Mouse (Mus musculus) heart, embryonic 15.5 days (tissue): ENCODE measurements around the gene Gm5478. TPM values are rescaled to one million over a fixed set of nuclear protein-coding genes. Genes with fewer than 3 reads are reported as not detected.
"Not testable (repeated sequence)": the region's sequence is repeated elsewhere in the genome, so short reads cannot be mapped to it uniquely, and the experiment has no call there.

Experiments used
- ATAC-seq: fragments of 200-750 bp; cut with Nextera tagmentation; replicated peaks from 2 replicates; pipeline ENCODE4 v1.8.0; 2017; ENCODE audit warnings: low read depth, moderate TSS enrichment; ENCODE audit not compliant: insufficient number of reproducible peaks, insufficient read depth, low FRiP score
- H3K27ac ChIP-seq: fragments of 300-500 bp; sonication (generic); 2 replicates; pipeline ENCODE4 v1.5.1; 2015; ENCODE audit warnings: mild to moderate bottlenecking, inconsistent platforms
- H3K27me3 ChIP-seq: fragments of 300-500 bp; sonication (generic); 2 replicates; pipeline ENCODE4 v1.6.1; 2015; ENCODE audit warnings: inconsistent platforms
- H3K36me3 ChIP-seq: fragments of 300-500 bp; sonication (generic); 2 replicates; pipeline ENCODE4 v1.6.1; 2015; ENCODE audit warnings: mild to moderate bottlenecking, inconsistent platforms
- H3K4me1 ChIP-seq: fragments of 300-500 bp; sonication (generic); replicated peaks from 2 replicates; pipeline ENCODE4 v1.6.1; 2015; ENCODE audit warnings: inconsistent platforms
- H3K4me2 ChIP-seq: fragments of 300-500 bp; sonication (generic); 2 replicates; pipeline ENCODE4 v1.6.1; 2015; ENCODE audit warnings: inconsistent platforms, mild to moderate bottlenecking, moderate library complexity
- H3K4me3 ChIP-seq: fragments of 300-500 bp; sonication (generic); 2 replicates; pipeline ENCODE4 v1.5.1; 2015; ENCODE audit warnings: mild to moderate bottlenecking, inconsistent platforms
- H3K9ac ChIP-seq: fragments of 300-500 bp; sonication (generic); 2 replicates; pipeline ENCODE4 v1.6.1; 2015; ENCODE audit warnings: mild to moderate bottlenecking, inconsistent platforms
- H3K9me3 ChIP-seq: fragments of 300-500 bp; sonication (generic); replicated peaks from 2 replicates; pipeline ENCODE4 v1.6.1; 2016; ENCODE audit warnings: inconsistent platforms
- WGBS: fragments of 180-500 bp; shearing (Covaris S2); methylation state at CpG from one replicate; pipeline ENCODE4 v1.1.7; 2015; ENCODE audit warnings: mixed read lengths; 5-methylcytosine and 5-hydroxymethylcytosine counted together
- microRNA-seq: library from miRNA; unstranded; fragments of <30 nt; microRNA quantifications from one replicate; pipeline ENCODE4, GENCODE M21; 2016
- polyA plus RNA-seq: library from polyadenylated mRNA; unstranded; fragments of >200 nt; fragmentation: Nextera tagmentation; extraction: Ambion mirVana; gene quantifications from 2 replicates; pipeline ENCODE4 v1.2.1, GENCODE M21; 2015

Gm5478 gene
- not detected in 2 replicates for polyA plus RNA-seq

- 69% methylated on average over 3 of the region's 3 CpGs for WGBS
- no peak for ATAC-seq
- Histone ChIP-seq H3K27me3 (no peaks in the 10 kb centered on the region), H3K36me3 (no peaks in the 10 kb centered on the region), H3K9me3 (no peaks in the 10 kb centered on the region), H3K9ac (no peak within 1 kb of the TSS), H3K4me1 (no peaks in the 10 kb centered on the region), H3K4me2 (no peak within 1 kb of the TSS), H3K4me3 (no peak within 1 kb of the TSS), H3K27ac (no peak within 1 kb of the TSS)
Measured at GRCm38 (mm10) chr15:101647280-101647679, at the start of gene Gm5478. Gene Gm5478 (minus strand): TSS chr15:101647380.

GRCm38 (mm10) chr15:101694207-101694606 is 47.0 kb upstream of the Gm5478 start, which contains the start of gene Krt6a:
Gene Krt6a (minus strand): TSS chr15:101694307.
- Histone ChIP-seq H3K4me3 (no peak within 1 kb of the TSS), H3K36me3 (no peaks in the 10 kb centered on the region), H3K9ac (no peak within 1 kb of the TSS), H3K4me2 (no peak within 1 kb of the TSS), H3K9me3 (no peaks in the 10 kb centered on the region), H3K27me3 (peaks cover 11% of the 10 kb centered on the region; the same call in 1 of the 2 replicates), H3K27ac (no peak within 1 kb of the TSS), H3K4me1 (no peaks in the 10 kb centered on the region)
- ATAC-seq: no peak
- WGBS: 79% methylated on average over 5 of the region's 5 CpGs

DNA sequence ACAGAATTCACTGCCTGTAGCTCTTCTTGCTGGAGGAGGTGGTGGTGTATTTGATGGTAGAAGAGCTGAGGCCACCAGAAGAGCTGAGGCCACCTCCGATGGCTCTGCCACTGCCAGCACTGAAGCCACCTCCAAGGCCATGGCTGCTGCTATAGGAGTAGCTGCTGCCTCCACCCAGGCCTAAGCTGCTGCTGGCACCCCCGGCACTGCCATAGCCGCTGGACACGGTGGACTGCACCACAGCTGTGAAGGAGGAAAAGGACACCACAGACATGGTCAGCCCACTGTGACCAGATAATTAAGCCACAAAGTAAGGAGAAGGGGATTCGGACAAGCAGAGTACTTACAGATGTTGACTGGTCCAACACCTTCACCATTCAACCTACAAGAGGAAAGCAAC is 43.3 kb upstream of the Gm5478 start:
- 85% methylated on average over 5 of the region's 5 CpGs for WGBS
- not testable (repeated sequence) for H3K9me3 ChIP-seq, H3K27me3 ChIP-seq, ATAC-seq, H3K36me3 ChIP-seq, H3K27ac ChIP-seq, H3K9ac ChIP-seq, H3K4me2 ChIP-seq, H3K4me1 ChIP-seq, H3K4me3 ChIP-seq

DNA sequence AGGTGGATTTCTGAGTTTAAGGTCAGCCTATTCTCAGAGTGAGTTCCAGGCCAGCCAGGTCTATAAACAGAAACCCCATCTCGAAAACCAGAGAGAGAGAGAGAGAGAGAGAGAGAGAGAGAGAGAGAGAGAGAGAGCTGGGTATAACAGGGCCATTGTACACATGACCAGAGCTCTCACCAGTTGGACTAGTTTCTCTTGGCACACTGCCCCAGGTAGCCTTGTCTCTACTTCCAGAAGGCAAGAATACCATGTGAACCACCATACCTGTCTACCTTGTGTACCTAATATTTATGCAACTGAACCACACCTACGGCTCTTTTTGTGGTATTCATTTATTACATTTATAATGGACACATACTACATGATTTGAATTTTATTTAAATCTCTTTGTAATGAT is 41.0 kb upstream of the Gm5478 start:
- H3K27ac ChIP-seq: no peak overlapping the region
- H3K9me3 ChIP-seq: no peaks in the 10 kb centered on the region
- H3K4me2 ChIP-seq: no peak overlapping the region
- no peaks in the 10 kb centered on the region for H3K36me3 ChIP-seq
- 45% methylated on average over 2 of the region's 2 CpGs for WGBS
- no peak overlapping the region for H3K9ac ChIP-seq
- no peak for ATAC-seq
- H3K4me3 ChIP-seq: no peak overlapping the region
- no peaks in the 10 kb centered on the region for H3K27me3 ChIP-seq
- no peaks in the 10 kb centered on the region for H3K4me1 ChIP-seq

DNA sequence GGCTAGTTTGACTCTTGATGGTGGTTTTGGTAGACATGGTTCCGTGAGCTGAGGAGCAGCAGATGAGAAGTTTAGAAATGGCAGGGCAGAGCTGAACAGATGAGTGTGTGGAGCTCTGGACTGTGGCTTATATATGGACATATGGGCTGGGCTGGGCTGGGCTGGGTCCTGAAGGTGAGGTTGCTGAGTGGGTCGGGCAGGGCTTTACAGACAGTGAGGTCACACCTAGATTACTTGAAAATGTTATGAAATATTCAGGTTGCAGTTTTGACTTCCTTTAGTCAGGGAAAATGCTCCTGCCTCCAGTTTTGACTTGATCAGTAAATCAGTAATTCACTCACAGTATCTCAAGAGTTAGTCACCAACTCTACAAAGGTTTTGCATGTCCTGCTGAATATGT is 33.0 kb upstream of the Gm5478 start, which contains the start of gene Krt6b:
TSS of gene Krt6b (minus strand) at position 101 of the 400 bp plus-strand sequence.
- H3K4me3 ChIP-seq: no peak within 1 kb of the TSS
- no peaks in the 10 kb centered on the region for H3K9me3 ChIP-seq
- H3K9ac ChIP-seq: no peak within 1 kb of the TSS
- no peaks in the 10 kb centered on the region for H3K4me1 ChIP-seq
- ATAC-seq: no peak
- no peaks in the 10 kb centered on the region for H3K27me3 ChIP-seq
- H3K27ac ChIP-seq: no peak within 1 kb of the TSS
- no peaks in the 10 kb centered on the region for H3K36me3 ChIP-seq
- WGBS: 73% methylated on average over 2 of the region's 2 CpGs
- no peak within 1 kb of the TSS for H3K4me2 ChIP-seq

DNA sequence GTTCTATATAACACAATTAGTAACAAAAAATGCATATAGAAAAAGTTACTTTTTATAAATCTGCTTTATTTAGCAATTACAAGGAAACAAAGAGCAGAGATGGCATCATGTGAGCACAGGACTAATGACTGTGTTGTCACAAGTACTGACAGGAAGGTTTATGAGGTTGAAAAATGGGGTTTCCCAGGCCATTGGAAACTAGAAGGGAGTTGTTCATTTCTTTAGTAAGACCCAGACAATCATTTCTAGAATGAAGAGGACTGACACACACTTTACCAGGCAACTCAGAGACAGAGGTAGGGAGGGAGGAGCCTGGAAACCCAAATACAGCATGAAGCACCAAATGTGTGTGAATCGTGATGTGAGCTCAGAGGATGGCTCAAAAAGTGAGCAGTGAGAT is 28.8 kb upstream of the Gm5478 start:
- H3K27me3 ChIP-seq: no peaks in the 10 kb centered on the region
- 54% methylated on average over 1 of the region's 1 CpGs for WGBS
- no peak overlapping the region for H3K27ac ChIP-seq
- no peaks in the 10 kb centered on the region for H3K36me3 ChIP-seq
- H3K4me2 ChIP-seq: no peak overlapping the region
- no peaks in the 10 kb centered on the region for H3K9me3 ChIP-seq
- no peak for ATAC-seq
- no peak overlapping the region for H3K9ac ChIP-seq
- no peak overlapping the region for H3K4me3 ChIP-seq
- H3K4me1 ChIP-seq: no peaks in the 10 kb centered on the region

DNA sequence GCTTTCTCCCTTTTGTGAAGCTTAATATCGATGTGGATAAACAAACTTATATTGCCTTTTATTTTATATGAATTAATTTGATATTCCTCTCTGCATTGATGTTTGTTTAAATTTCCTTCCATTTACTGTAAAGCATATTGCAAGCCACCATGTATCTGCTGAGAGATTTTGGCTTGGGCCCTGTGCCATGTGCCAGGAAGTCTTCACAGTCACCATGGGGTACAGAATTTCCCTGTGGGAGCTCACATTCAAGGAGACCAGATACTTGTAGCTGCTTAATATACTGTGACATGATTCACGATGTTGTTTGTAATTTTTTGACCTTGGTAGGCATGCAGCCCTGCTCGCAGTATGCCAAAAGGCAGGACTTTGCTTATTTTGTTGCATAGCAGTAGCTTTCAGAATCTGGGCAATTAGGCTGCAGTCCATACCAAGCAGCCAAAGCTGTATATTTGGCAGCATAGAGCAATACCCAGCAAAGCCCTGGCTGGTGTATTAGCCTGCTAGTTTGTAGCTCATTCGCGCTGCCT is 5.6 kb upstream of the Gm5478 start:
- ATAC-seq: no peak
- no peaks in the 10 kb centered on the region for H3K4me1 ChIP-seq

GRCm38 (mm10) chr15:101627884-101628283 is 19.3 kb downstream of the Gm5478 start, which contains the start of gene Gm5414:
Gene Gm5414 (minus strand): TSS chr15:101628188.
- Histone ChIP-seq H3K9ac (no peak within 1 kb of the TSS), H3K4me3 (no peak within 1 kb of the TSS), H3K4me1 (no peaks in the 10 kb centered on the region), H3K36me3 (no peaks in the 10 kb centered on the region), H3K27ac (no peak within 1 kb of the TSS), H3K27me3 (no peaks in the 10 kb centered on the region), H3K9me3 (no peaks in the 10 kb centered on the region), H3K4me2 (no peak within 1 kb of the TSS)
- 59% methylated on average over 2 of the region's 2 CpGs for WGBS
- no peak for ATAC-seq

More for the DNA sequence above, 5.6 kb upstream of the Gm5478 start:
- H3K9ac ChIP-seq: no peak overlapping the region
- no peaks in the 10 kb centered on the region for H3K36me3 ChIP-seq
- 86% methylated on average over 5 of the region's 5 CpGs for WGBS
- H3K4me3 ChIP-seq: no peak overlapping the region
- H3K9me3 ChIP-seq: no peaks in the 10 kb centered on the region
- no peaks in the 10 kb centered on the region for H3K27me3 ChIP-seq
- H3K27ac ChIP-seq: no peak overlapping the region
- H3K4me2 ChIP-seq: no peak overlapping the region

GRCm38 (mm10) chr15:101599123-101599522 is 48.1 kb downstream of the Gm5478 start:
- Histone ChIP-seq H3K27ac (no peak overlapping the region), H3K36me3 (no peaks in the 10 kb centered on the region), H3K27me3 (no peaks in the 10 kb centered on the region), H3K4me3 (no peak overlapping the region), H3K9me3 (no peaks in the 10 kb centered on the region), H3K4me2 (no peak overlapping the region), H3K4me1 (no peaks in the 10 kb centered on the region), H3K9ac (no peak overlapping the region)
- no peak for ATAC-seq
- 56% methylated on average over 6 of the region's 6 CpGs for WGBS

Small RNAs within 50 kb of the gene (microRNA-seq; reads per million reads assigned to microRNA genes)
- gene Gm44342: not detected
- not detected for gene Gm44383
- not detected for gene Gm44479

Other genes starting within 250 kb of the Gm5478 start
- gene Krt7, start 236.3 kb downstream of the Gm5478 start, polyA plus RNA-seq: 17.4 and 28.2 TPM in 2 replicates
- gene Krt87, start 208.6 kb downstream of the Gm5478 start, polyA plus RNA-seq: 0.15 TPM in 1 of 2 replicates, not detected in the other
- not detected in 2 replicates for gene Krt88, start 199.6 kb downstream of the Gm5478 start, polyA plus RNA-seq
- gene Krt81, start 183.6 kb downstream of the Gm5478 start, polyA plus RNA-seq: not detected in 2 replicates
- not detected in 2 replicates for gene Krt86, start 173.9 kb downstream of the Gm5478 start, polyA plus RNA-seq
- not detected in 2 replicates for gene Krt83, start 155.9 kb downstream of the Gm5478 start, polyA plus RNA-seq
- not detected in 2 replicates for gene Gm49425, start 130.1 kb downstream of the Gm5478 start, polyA plus RNA-seq
- gene Krt84, start 114.6 kb downstream of the Gm5478 start, polyA plus RNA-seq: not detected in 2 replicates
- not detected in 2 replicates for gene Krt82, start 96.7 kb downstream of the Gm5478 start, polyA plus RNA-seq
- gene Krt90, start 84.4 kb downstream of the Gm5478 start, polyA plus RNA-seq: 0.09 TPM in 1 of 2 replicates, not detected in the other
- gene Krt75, start 73.5 kb downstream of the Gm5478 start, polyA plus RNA-seq: 0.05 and 0.47 TPM in 2 replicates
- not detected in 2 replicates for gene Gm5414, start 19.2 kb downstream of the Gm5478 start, polyA plus RNA-seq
- not detected in 2 replicates for gene Krt6b, start 32.9 kb upstream of the Gm5478 start, polyA plus RNA-seq
- 0.20 and 0.36 TPM in 2 replicates for gene Krt6a, start 46.9 kb upstream of the Gm5478 start, polyA plus RNA-seq
- 2.8 and 29.6 TPM in 2 replicates for gene Krt5, start 65.5 kb upstream of the Gm5478 start, polyA plus RNA-seq
- gene Krt71, start 95.7 kb upstream of the Gm5478 start, polyA plus RNA-seq: 0.14 TPM in 1 of 2 replicates, not detected in the other
- 0.34 TPM in 1 of 2 replicates, not detected in the other for gene Krt72, start 139.1 kb upstream of the Gm5478 start, polyA plus RNA-seq
- not detected in 2 replicates for gene Krt73, start 155.0 kb upstream of the Gm5478 start, polyA plus RNA-seq
- gene Krt2, start 170.8 kb upstream of the Gm5478 start, polyA plus RNA-seq: not detected in 2 replicates
- 0.57 and 1.3 TPM in 2 replicates for gene Krt1, start 203.4 kb upstream of the Gm5478 start, polyA plus RNA-seq
- 0.13 and 0.20 TPM in 2 replicates for gene Krt77, start 222.3 kb upstream of the Gm5478 start, polyA plus RNA-seq
- gene Krt76, start 245.5 kb upstream of the Gm5478 start, polyA plus RNA-seq: not detected in 2 replicates